Mouse (Mus musculus) urinary bladder, postnatal 0 days (tissue): Measurements from ENCODE around the gene Ankrd54. TPM values are rescaled to one million over a fixed set of nuclear protein-coding genes. Genes with fewer than 3 reads are reported as not detected.

Experiments used
- polyA plus RNA-seq: library from polyadenylated mRNA; unstranded; fragments of >200 nt; fragmentation: Nextera tagmentation; extraction: Ambion mirVana; gene quantifications from 2 replicates; pipeline ENCODE4 v1.2.1, GENCODE M21; 2015

Ankrd54 gene
- polyA plus RNA-seq = 21.2 and 22.3 TPM in 2 replicates

GRCm38 (mm10) chr15:79062376-79063159, at the start of gene Ankrd54:
TSS of gene Ankrd54 (minus strand) at chr15:79062893.

GRCm38 (mm10) chr15:79108421-79109320, 46.0 kb upstream of the Ankrd54 start, which contains the start of gene Micall1:
TSS of gene Micall1 (plus strand) at chr15:79108898.

GRCm38 (mm10) chr15:79074913-79075532, 12.3 kb upstream of the Ankrd54 start, which contains the start of gene Eif3l:
TSS of gene Eif3l (plus strand) at chr15:79075179.

DNA sequence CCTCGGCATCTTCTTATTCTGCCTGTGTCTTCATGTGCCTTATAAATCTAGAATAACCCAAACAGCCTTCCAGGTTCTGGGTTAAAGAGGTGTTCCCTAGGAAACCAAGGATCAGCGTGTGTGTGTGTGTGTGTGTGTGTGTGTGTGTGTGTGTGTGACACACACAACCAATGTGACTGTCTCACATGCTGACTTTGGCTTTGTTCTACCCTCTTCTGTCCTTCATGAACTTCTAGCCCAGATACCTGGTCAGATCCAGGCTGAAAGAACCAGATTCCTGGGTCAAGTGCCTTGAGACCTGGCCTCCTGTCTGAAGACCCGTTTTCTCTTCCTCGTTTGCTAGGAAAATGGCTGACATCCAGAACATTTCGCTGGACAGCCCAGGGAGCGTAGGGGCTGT, 21.1 kb downstream of the Ankrd54 start, which contains the start of gene Galr3:
TSS of gene Galr3 (plus strand) at position 301 of the 400 bp plus-strand sequence.

DNA sequence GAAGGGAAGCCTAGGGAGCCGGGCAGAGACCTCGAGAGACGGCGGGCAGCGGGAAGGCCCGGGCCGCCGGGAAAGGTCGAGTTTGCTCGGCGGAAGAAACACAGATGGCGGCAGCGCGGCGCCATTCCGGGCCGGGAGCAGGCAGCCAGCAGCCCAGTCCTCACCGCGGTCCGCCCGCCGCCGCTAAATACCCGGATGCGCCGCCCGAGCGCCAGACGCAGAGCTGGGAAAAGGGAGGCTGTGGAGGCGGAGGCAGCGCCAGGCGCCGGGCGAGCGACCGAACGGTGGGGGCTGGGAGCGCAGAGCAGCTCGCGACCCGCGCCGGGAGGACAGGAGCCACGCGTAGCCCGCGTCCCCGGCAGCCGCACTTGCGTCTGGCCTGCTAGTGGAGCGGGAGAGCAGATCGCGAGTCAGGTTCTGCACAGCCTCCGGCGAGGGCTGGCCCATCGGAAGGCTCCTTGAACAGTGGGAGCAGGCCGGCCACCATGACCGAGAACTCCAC, 34.4 kb downstream of the Ankrd54 start, which contains the start of gene H1f0:
TSS of gene H1f0 (plus strand) at position 214 of the 502 bp plus-strand sequence.

Other genes with a start within 250 kb of the Ankrd54 start
- gene Cdc42ep1, start 220.3 kb downstream of the Ankrd54 start, polyA plus RNA-seq = 21.3 and 24.7 TPM in 2 replicates
- 0.77 and 0.97 TPM in 2 replicates for gene Lgals2, start 207.4 kb downstream of the Ankrd54 start, polyA plus RNA-seq
- gene Gga1, start 185.7 kb downstream of the Ankrd54 start, polyA plus RNA-seq = 40.6 and 40.7 TPM in 2 replicates
- 0.19 and 0.22 TPM in 2 replicates for gene Gm49510, start 163.2 kb downstream of the Ankrd54 start, polyA plus RNA-seq
- gene Sh3bp1, start 163.1 kb downstream of the Ankrd54 start, polyA plus RNA-seq = 15.0 and 16.9 TPM in 2 replicates
- gene Pdxp, start 149.0 kb downstream of the Ankrd54 start, polyA plus RNA-seq = 2.6 and 3.3 TPM in 2 replicates
- 2,081 and 2,305 TPM in 2 replicates for gene Lgals1, start 136.2 kb downstream of the Ankrd54 start, polyA plus RNA-seq
- 33.8 and 37.6 TPM in 2 replicates for gene Nol12, start 128.0 kb downstream of the Ankrd54 start, polyA plus RNA-seq
- 45.0 and 55.5 TPM in 2 replicates for gene Triobp, start 115.2 kb downstream of the Ankrd54 start, polyA plus RNA-seq
- 274 and 300 TPM in 2 replicates for gene H1f0, start 34.4 kb downstream of the Ankrd54 start, polyA plus RNA-seq
- not detected in 2 replicates for gene Galr3, start 21.0 kb downstream of the Ankrd54 start, polyA plus RNA-seq
- 133 and 143 TPM in 2 replicates for gene Eif3l, start 12.3 kb upstream of the Ankrd54 start, polyA plus RNA-seq
- gene Micall1, start 46.0 kb upstream of the Ankrd54 start, polyA plus RNA-seq = 22.6 and 23.7 TPM in 2 replicates
- 249 and 260 TPM in 2 replicates for gene Polr2f, start 78.1 kb upstream of the Ankrd54 start, polyA plus RNA-seq
- gene 1700088E04Rik, start 78.4 kb upstream of the Ankrd54 start, polyA plus RNA-seq = 7.5 and 8.7 TPM in 2 replicates
- gene Sox10, start 102.3 kb upstream of the Ankrd54 start, polyA plus RNA-seq = 1.3 and 1.8 TPM in 2 replicates
- 17.8 and 18.8 TPM in 2 replicates for gene Pick1, start 166.3 kb upstream of the Ankrd54 start, polyA plus RNA-seq
- 0.34 and 0.49 TPM in 2 replicates for gene Gm49486, start 166.5 kb upstream of the Ankrd54 start, polyA plus RNA-seq
- gene Slc16a8, start 191.9 kb upstream of the Ankrd54 start, polyA plus RNA-seq = 0.21 and 0.25 TPM in 2 replicates
- 0.98 and 1.1 TPM in 2 replicates for gene Baiap2l2, start 222.6 kb upstream of the Ankrd54 start, polyA plus RNA-seq